Mouse (Mus musculus) neural tube, embryonic 11.5 days (tissue): ENCODE data around the gene Tnk2. TPM values are rescaled to one million over a fixed set of nuclear protein-coding genes. Genes with fewer than 3 reads are reported as not detected.

Source experiments
- ATAC-seq: fragments of 200-750 bp; cut with Nextera tagmentation; 2 replicates; pipeline ENCODE4 v1.8.0; 2017; ENCODE audit warnings: moderate number of reproducible peaks, mild to moderate bottlenecking, moderate TSS enrichment, moderate library complexity; ENCODE audit not compliant: insufficient read depth, low FRiP score, low TSS enrichment
- DNase-seq: peaks from one replicate; pipeline ENCODE4 v3.0.0-alpha.2; 2015; ENCODE audit warnings: low spot score
- H3K27ac ChIP-seq: fragments of 300-500 bp; sonication (generic); 2 replicates; pipeline ENCODE4 v1.5.1; 2014; ENCODE audit warnings: low read depth, mild to moderate bottlenecking, low read length
- H3K27me3 ChIP-seq: fragments of 300-500 bp; sonication (generic); 2 replicates; pipeline ENCODE4 v1.6.1; 2014; ENCODE audit warnings: mild to moderate bottlenecking, low read length, mixed read lengths; ENCODE audit not compliant: control insufficient read depth, insufficient read depth
- H3K36me3 ChIP-seq: fragments of 300-500 bp; sonication (generic); 2 replicates; pipeline ENCODE4 v1.6.1; 2014; ENCODE audit warnings: mild to moderate bottlenecking, low read length, moderate library complexity, mixed read lengths; ENCODE audit not compliant: control insufficient read depth, insufficient read depth
- H3K4me1 ChIP-seq: fragments of 300-500 bp; sonication (generic); 2 replicates; pipeline ENCODE4 v1.6.1; 2014; ENCODE audit warnings: low read length, mixed read lengths; ENCODE audit not compliant: control insufficient read depth, insufficient read depth
- H3K4me2 ChIP-seq: fragments of 300-500 bp; sonication (generic); 2 replicates; pipeline ENCODE4 v1.6.1; 2014; ENCODE audit warnings: low read depth, mild to moderate bottlenecking, moderate library complexity
- H3K4me3 ChIP-seq: fragments of 300-500 bp; sonication (generic); 2 replicates; pipeline ENCODE4 v1.5.1; 2014; ENCODE audit warnings: low read depth, low read length
- H3K9ac ChIP-seq: fragments of 300-500 bp; sonication (generic); 2 replicates; pipeline ENCODE4 v1.6.1; 2014; ENCODE audit warnings: mild to moderate bottlenecking, low read length
- H3K9me3 ChIP-seq: fragments of 300-500 bp; sonication (generic); 2 replicates; pipeline ENCODE4 v1.6.1; 2016; ENCODE audit warnings: low read length; ENCODE audit not compliant: control insufficient read depth
- WGBS: fragments of 180-500 bp; shearing (Covaris S2); extraction: QIAGEN DNeasy Blood & Tissue Kit; methylation state at CpG from one replicate; pipeline ENCODE4 v1.1.7; 2014; 5-methylcytosine and 5-hydroxymethylcytosine counted together
- polyA plus RNA-seq: library from polyadenylated mRNA; unstranded; fragments of >200 nt; fragmentation: Nextera tagmentation; extraction: Ambion mirVana; gene quantifications from 2 replicates; pipeline ENCODE4 v1.2.1, GENCODE M21; 2014

Tnk2 gene
- polyA plus RNA-seq, 1 experiment from 2014 or later: 7.0 TPM

GRCm38 (mm10) chr16:32698550-32698949 is 54.9 kb downstream of the Tnk2 start:
- Histone ChIP-seq H3K9me3 (no peaks in the 10 kb centered on the region), H3K4me2 (no peak overlapping the region), H3K4me1 (no peaks in the 10 kb centered on the region), H3K27ac (no peak overlapping the region), H3K4me3 (no peak overlapping the region), H3K27me3 (no peaks in the 10 kb centered on the region), H3K9ac (no peak overlapping the region), H3K36me3 (no peaks in the 10 kb centered on the region)
- no peak for DNase-seq
- 27% methylated on average over 7 of the region's 7 CpGs for WGBS
- no peak for ATAC-seq

- 68% methylated on average over 9 of the region's 9 CpGs for WGBS
- ATAC-seq (no peak), DNase-seq (no peak)
- H3K36me3 ChIP-seq: no peaks in the 10 kb centered on the region
- H3K27me3 ChIP-seq: no peaks in the 10 kb centered on the region
- no peaks in the 10 kb centered on the region for H3K9me3 ChIP-seq
- no peaks in the 10 kb centered on the region for H3K4me1 ChIP-seq
- no peak overlapping the region for H3K4me3 ChIP-seq
- H3K27ac ChIP-seq: no peak overlapping the region
- H3K4me2 ChIP-seq: no peak overlapping the region
- H3K9ac ChIP-seq: no peak overlapping the region
Measured at GRCm38 (mm10) chr16:32703312-32703912, 59.7 kb downstream of the Tnk2 start.

GRCm38 (mm10) chr16:32705606-32706005 is 61.9 kb downstream of the Tnk2 start:
- no peaks in the 10 kb centered on the region for H3K9me3 ChIP-seq
- H3K36me3 ChIP-seq: no peaks in the 10 kb centered on the region
- 93% methylated on average over 3 of the region's 3 CpGs for WGBS
- H3K27ac ChIP-seq: no peak overlapping the region
- ATAC-seq (no peak), DNase-seq (no peak)
- no peak overlapping the region for H3K9ac ChIP-seq
- no peak overlapping the region for H3K4me3 ChIP-seq
- H3K27me3 ChIP-seq: no peaks in the 10 kb centered on the region
- no peaks in the 10 kb centered on the region for H3K4me1 ChIP-seq
- H3K4me2 ChIP-seq: no peak overlapping the region

GRCm38 (mm10) chr16:32707111-32707823 is 63.6 kb downstream of the Tnk2 start:
- no peak overlapping the region for H3K4me3 ChIP-seq
- no peaks in the 10 kb centered on the region for H3K4me1 ChIP-seq
- ATAC-seq (no peak), DNase-seq (no peak)
- no peak overlapping the region for H3K27ac ChIP-seq
- WGBS: 73% methylated on average over 17 of the region's 17 CpGs
- no peak overlapping the region for H3K9ac ChIP-seq
- H3K4me2 ChIP-seq: no peak overlapping the region
- no peaks in the 10 kb centered on the region for H3K36me3 ChIP-seq
- H3K27me3 ChIP-seq: no peaks in the 10 kb centered on the region
- no peaks in the 10 kb centered on the region for H3K9me3 ChIP-seq

- DNase-seq (no peak), ATAC-seq (no peak)
- 67% methylated on average over 9 of the region's 9 CpGs for WGBS
- H3K4me1 ChIP-seq: no peaks in the 10 kb centered on the region
- no peaks in the 10 kb centered on the region for H3K27me3 ChIP-seq
- H3K36me3 ChIP-seq: no peaks in the 10 kb centered on the region
- H3K9ac ChIP-seq: no peak overlapping the region
- no peaks in the 10 kb centered on the region for H3K9me3 ChIP-seq
- no peak overlapping the region for H3K4me3 ChIP-seq
- H3K27ac ChIP-seq: no peak overlapping the region
- no peak overlapping the region for H3K4me2 ChIP-seq
Measured at GRCm38 (mm10) chr16:32707824-32708456, 64.3 kb downstream of the Tnk2 start.

GRCm38 (mm10) chr16:32708457-32709033 is 64.9 kb downstream of the Tnk2 start:
- no peak overlapping the region for H3K9ac ChIP-seq
- DNase-seq: no peak
- no peak for ATAC-seq
- no peaks in the 10 kb centered on the region for H3K27me3 ChIP-seq
- no peaks in the 10 kb centered on the region for H3K36me3 ChIP-seq
- no peaks in the 10 kb centered on the region for H3K9me3 ChIP-seq
- no peak overlapping the region for H3K4me2 ChIP-seq
- WGBS: 66% methylated on average over 10 of the region's 10 CpGs
- no peaks in the 10 kb centered on the region for H3K4me1 ChIP-seq
- H3K4me3 ChIP-seq: no peak overlapping the region
- no peak overlapping the region for H3K27ac ChIP-seq

GRCm38 (mm10) chr16:32709116-32709515 is 65.4 kb downstream of the Tnk2 start:
- no peaks in the 10 kb centered on the region for H3K27me3 ChIP-seq
- H3K9me3 ChIP-seq: no peaks in the 10 kb centered on the region
- H3K9ac ChIP-seq: no peak overlapping the region
- 85% methylated on average over 8 of the region's 8 CpGs for WGBS
- H3K36me3 ChIP-seq: no peaks in the 10 kb centered on the region
- no peaks in the 10 kb centered on the region for H3K4me1 ChIP-seq
- no peak overlapping the region for H3K27ac ChIP-seq
- DNase-seq: no peak
- no peak overlapping the region for H3K4me2 ChIP-seq
- no peak overlapping the region for H3K4me3 ChIP-seq
- no peak for ATAC-seq

- Histone ChIP-seq H3K27ac (no peak overlapping the region), H3K4me3 (no peak overlapping the region), H3K9me3 (no peaks in the 10 kb centered on the region), H3K9ac (no peak overlapping the region), H3K27me3 (no peaks in the 10 kb centered on the region), H3K4me1 (no peaks in the 10 kb centered on the region), H3K4me2 (no peak overlapping the region), H3K36me3 (no peaks in the 10 kb centered on the region)
- ATAC-seq: no peak
- DNase-seq: no peak
- WGBS: 73% methylated on average over 14 of the region's 14 CpGs
Measured at GRCm38 (mm10) chr16:32710426-32711070, 66.9 kb downstream of the Tnk2 start.
